ENCODE assay signal across 8 mouse cellular contexts in genomic region chr7:38183709-38184417, GRCm38 (mm10). TPM values are rescaled to one million over a fixed set of nuclear protein-coding genes. Genes with fewer than 3 reads are reported as not detected.
DNase-seq lines count a peak whose midpoint lies in the region; ATAC-seq lines count a peak whose summit lies in the region.

No protein-coding gene starts in this region.

- no peaks in the 10 kb centered on the region for H3K27me3 ChIP-seq in heart, embryonic 13.5 days (replicated peaks)
- no peaks in the 10 kb centered on the region for H3K27me3 ChIP-seq in liver, embryonic 11.5 days (replicated peaks; ENCODE audit: control insufficient read depth, insufficient read depth, low read length)
- no peaks in the 10 kb centered on the region for H3K27me3 ChIP-seq in stomach, embryonic 14.5 days (ENCODE audit: control insufficient read depth, insufficient read depth, low read length)

- ATAC-seq in erythroid progenitor cell, adult 5-6 weeks (replicated peaks; ENCODE audit: low FRiP score, poor library complexity, severe bottlenecking): peak; percentile 78
- ATAC-seq in heart, embryonic 13.5 days (ENCODE audit: extremely low read depth, insufficient number of reproducible peaks, low FRiP score, low TSS enrichment): peak; percentile 51; the same call in 1 of the 2 replicates
- ATAC-seq in liver, embryonic 11.5 days (replicated peaks; ENCODE audit: low FRiP score): peak; percentile 84
- peak; percentile 89 for ATAC-seq in stomach, embryonic 14.5 days (ENCODE audit: insufficient number of reproducible peaks, insufficient read depth, low FRiP score, low read depth)

- H3K9ac ChIP-seq in heart, embryonic 13.5 days: peak overlapping the region; percentile 84
- peak overlapping the region; percentile 76 for H3K9ac ChIP-seq in liver, embryonic 11.5 days (ENCODE audit: low read depth, low read length)
- H3K9ac ChIP-seq in stomach, embryonic 14.5 days (replicated peaks; ENCODE audit: low read depth, low read length): peak overlapping the region; percentile 57

- WGBS in heart, embryonic 13.5 days: 3% methylated on average over 36 of the region's 36 CpGs
- 3% methylated on average over 36 of the region's 36 CpGs for WGBS in liver, embryonic 11.5 days
- 5% methylated on average over 36 of the region's 36 CpGs for WGBS in stomach, embryonic 14.5 days

- peaks cover 20% of the 10 kb centered on the region for H3K4me1 ChIP-seq in brown adipose tissue, adult 24 weeks (ENCODE audit: control insufficient read depth, insufficient read depth, insufficient read length, low read length)
- H3K4me1 ChIP-seq in heart, embryonic 13.5 days: peaks cover 14% of the 10 kb centered on the region
- H3K4me1 ChIP-seq in liver, embryonic 11.5 days (replicated peaks; ENCODE audit: control insufficient read depth, insufficient read depth, low read length): peaks cover 10% of the 10 kb centered on the region
- H3K4me1 ChIP-seq in stomach, embryonic 14.5 days (ENCODE audit: control insufficient read depth, insufficient read depth, low read length): peaks cover 14% of the 10 kb centered on the region

- DNase-seq in CD4-positive helper T cell, adult 2 months (ENCODE audit: low read depth, low spot score): peak; percentile 86
- DNase-seq in kidney, postnatal 10 days: peak; percentile 90
- DNase-seq in liver, embryonic 11.5 days (ENCODE audit: low spot score): peak; percentile 89
- DNase-seq in naive thymus-derived CD4-positive, alpha-beta T cell, adult 2 months (ENCODE audit: low read depth): peak; percentile 86

- peak overlapping the region; percentile 86 for H3K4me3 ChIP-seq in brown adipose tissue, adult 24 weeks (ENCODE audit: insufficient read depth, low read depth, low read length)
- peak overlapping the region; percentile 71 for H3K4me3 ChIP-seq in heart, embryonic 13.5 days
- H3K4me3 ChIP-seq in liver, embryonic 11.5 days (ENCODE audit: low read depth, low read length): peak overlapping the region; percentile 65
- peak overlapping the region; percentile 62 for H3K4me3 ChIP-seq in stomach, embryonic 14.5 days (ENCODE audit: low read depth, low read length)

- no peaks in the 10 kb centered on the region for H3K9me3 ChIP-seq in heart, embryonic 13.5 days
- H3K9me3 ChIP-seq in liver, embryonic 11.5 days (ENCODE audit: control insufficient read depth, low read length): no peaks in the 10 kb centered on the region
- H3K9me3 ChIP-seq in stomach, embryonic 14.5 days (ENCODE audit: control insufficient read depth, low read depth, low read length): no peaks in the 10 kb centered on the region

- peak overlapping the region; percentile 88 for H3K4me2 ChIP-seq in heart, embryonic 13.5 days
- peak overlapping the region; percentile 97 for H3K4me2 ChIP-seq in liver, embryonic 11.5 days
- peak overlapping the region; percentile 69 for H3K4me2 ChIP-seq in stomach, embryonic 14.5 days (replicated peaks; ENCODE audit: low read depth, low read length)

- H3K36me3 ChIP-seq in heart, embryonic 13.5 days: peaks cover 5% of the 10 kb centered on the region; the same call in 1 of the 2 replicates
- no peaks in the 10 kb centered on the region for H3K36me3 ChIP-seq in liver, embryonic 11.5 days (ENCODE audit: control insufficient read depth, insufficient read depth, low read length)
- no peaks in the 10 kb centered on the region for H3K36me3 ChIP-seq in stomach, embryonic 14.5 days (ENCODE audit: control insufficient read depth, insufficient read depth, low read length)

- peak overlapping the region; percentile 97 for H3K27ac ChIP-seq in brown adipose tissue, adult 24 weeks (replicated peaks; ENCODE audit: low read depth, low read length)
- peak overlapping the region; percentile 88 for H3K27ac ChIP-seq in heart, embryonic 13.5 days (replicated peaks)
- H3K27ac ChIP-seq in liver, embryonic 11.5 days (ENCODE audit: low read depth, low read length): peak overlapping the region; percentile 74
- peak overlapping the region; percentile 75; the same call in 1 of the 2 replicates for H3K27ac ChIP-seq in stomach, embryonic 14.5 days (ENCODE audit: low read length)

RNA-seq across cellular contexts. Expression of gene 1600014C10Rik, which starts 0.8 kb away (rescaled TPM):
- 56.3 and 63.9 TPM in 2 replicates for polyA plus RNA-seq in brown adipose tissue, adult 24 weeks (2012; ENCODE audit: insufficient read depth, insufficient read length, missing spikeins)
- total RNA-seq in erythroid progenitor cell, adult 5-6 weeks (2015; ENCODE audit: low replicate concordance): 2.9 and 3.2 TPM in 2 replicates
- total RNA-seq in erythroid progenitor cell, adult 5-6 weeks (2017; ENCODE audit: low replicate concordance): 3.3 and 3.6 TPM in 2 replicates
- 11.9 and 12.4 TPM in 2 replicates for polyA plus RNA-seq in heart, embryonic 13.5 days (2015; fragmentation: Nextera tagmentation; extraction: Ambion mirVana)
- 11.9 and 12.4 TPM in 2 replicates for polyA plus RNA-seq in liver, embryonic 11.5 days (2014; fragmentation: Nextera tagmentation; extraction: Ambion mirVana)
- 14.7 and 14.9 TPM in 2 replicates for polyA plus RNA-seq in stomach, embryonic 14.5 days (2014; fragmentation: Nextera tagmentation; extraction: Ambion mirVana)

RNA-seq across cellular contexts. Expression of gene Plekhf1, which starts 44.0 kb away (rescaled TPM):
- 1.1 and 3.3 TPM in 2 replicates for polyA plus RNA-seq in brown adipose tissue, adult 24 weeks (2012; ENCODE audit: insufficient read depth, insufficient read length, missing spikeins)
- total RNA-seq in erythroid progenitor cell, adult 5-6 weeks (2015; ENCODE audit: low replicate concordance): not detected in 2 replicates
- 0.13 TPM in 1 of 2 replicates, not detected in the other for total RNA-seq in erythroid progenitor cell, adult 5-6 weeks (2017; ENCODE audit: low replicate concordance)
- polyA plus RNA-seq in heart, embryonic 13.5 days (2015; fragmentation: Nextera tagmentation; extraction: Ambion mirVana): 2.2 and 2.7 TPM in 2 replicates
- polyA plus RNA-seq in liver, embryonic 11.5 days (2014; fragmentation: Nextera tagmentation; extraction: Ambion mirVana): 0.67 and 1.2 TPM in 2 replicates
- 2.8 and 3.1 TPM in 2 replicates for polyA plus RNA-seq in stomach, embryonic 14.5 days (2014; fragmentation: Nextera tagmentation; extraction: Ambion mirVana)

Comparison
In these comparisons a context has a peak if more than half of its experiments do, and no peak if none do; other contexts are left out.
1. Peak in every context shown above with its lines: DNase-seq, ATAC-seq, H3K4me3 ChIP-seq and H3K27ac ChIP-seq.